Mouse (Mus musculus) adrenal gland, postnatal 10 days (tissue): ENCODE measurements around the gene Ppp6r2. TPM values are rescaled to one million over a fixed set of nuclear protein-coding genes. Genes with fewer than 3 reads are reported as not detected.

Experiments
- DNase-seq: peaks from one replicate; pipeline ENCODE4 v3.0.0; 2021; ENCODE audit warnings: mixed read lengths
- total RNA-seq, 2 experiments: library from RNA; stranded (reverse); gene quantifications; 2 replicates each; pipeline ENCODE4 v1.2.3; 2021

Gene Ppp6r2
- total RNA-seq, 2 experiments from 2014 or later: 41.8 to 52.0 TPM

DNA sequence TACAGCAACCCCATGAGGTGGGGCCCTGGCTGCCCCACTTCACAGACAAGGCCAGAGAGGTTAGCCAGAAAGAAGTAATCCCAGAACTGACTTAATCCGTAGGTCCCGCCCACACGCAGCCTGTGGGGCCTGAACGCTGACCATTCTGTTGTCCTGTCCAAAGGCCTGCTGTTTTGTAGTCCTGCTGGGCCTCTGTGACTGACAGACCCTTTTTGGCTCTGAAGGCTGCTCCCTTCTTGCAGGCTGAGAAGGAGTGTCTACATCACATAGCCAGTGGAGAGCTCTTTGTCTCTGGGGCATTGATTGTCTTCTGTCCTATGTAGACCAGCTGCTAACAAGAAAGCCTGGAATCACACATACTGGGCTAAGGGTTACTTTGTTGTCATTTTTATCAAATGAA is 44.0 kb downstream of the Ppp6r2 start:
- DNase-seq: no peak

DNA sequence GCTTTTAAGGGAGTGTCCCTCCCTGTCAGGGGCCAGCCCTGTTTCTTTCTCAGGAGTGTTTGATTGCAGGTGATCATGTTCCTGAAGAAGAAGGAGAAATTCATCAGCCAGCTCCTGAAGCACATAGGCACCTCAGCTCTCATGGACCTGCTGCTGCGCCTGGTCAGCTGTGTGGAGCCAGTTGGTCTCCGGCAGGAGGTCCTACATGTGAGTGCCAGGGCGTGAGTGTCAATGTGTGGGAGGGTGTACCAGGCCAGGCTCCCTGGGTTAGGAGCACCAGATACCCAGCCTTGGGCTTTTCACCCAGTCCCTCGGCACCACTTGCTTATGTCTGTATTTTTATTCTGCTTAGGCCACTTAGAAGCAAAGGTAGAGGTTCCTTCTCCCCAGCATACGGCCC is 47.6 kb downstream of the Ppp6r2 start:
- no peak for DNase-seq

- DNase-seq: no peak
Measured at GRCm38 (mm10) chr15:89264485-89264884, 53.1 kb downstream of the Ppp6r2 start.

DNA sequence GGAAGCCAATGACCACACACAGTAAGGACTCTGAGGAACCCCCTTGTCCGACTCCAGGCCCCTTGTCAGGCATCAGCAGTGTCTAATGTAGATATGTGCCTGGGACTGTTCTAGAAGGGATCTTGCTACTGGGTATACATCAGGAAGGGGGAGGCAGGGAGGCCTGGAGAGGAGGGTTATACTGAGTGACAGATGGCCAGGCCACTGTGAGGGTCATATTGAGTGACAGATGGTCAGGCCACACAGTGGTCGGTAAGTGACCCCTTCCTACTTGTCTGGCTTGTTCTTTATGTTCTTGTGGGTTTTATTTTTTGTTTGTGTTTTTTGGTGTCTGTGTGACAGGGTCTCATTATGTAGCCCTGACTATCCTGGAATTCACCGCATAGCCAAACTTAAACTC is 64.1 kb downstream of the Ppp6r2 start:
- DNase-seq: no peak

- DNase-seq: no peak
Measured at GRCm38 (mm10) chr15:89277366-89277765, 66.0 kb downstream of the Ppp6r2 start.

GRCm38 (mm10) chr15:89282546-89282945 is 71.2 kb downstream of the Ppp6r2 start:
- DNase-seq: no peak

DNA sequence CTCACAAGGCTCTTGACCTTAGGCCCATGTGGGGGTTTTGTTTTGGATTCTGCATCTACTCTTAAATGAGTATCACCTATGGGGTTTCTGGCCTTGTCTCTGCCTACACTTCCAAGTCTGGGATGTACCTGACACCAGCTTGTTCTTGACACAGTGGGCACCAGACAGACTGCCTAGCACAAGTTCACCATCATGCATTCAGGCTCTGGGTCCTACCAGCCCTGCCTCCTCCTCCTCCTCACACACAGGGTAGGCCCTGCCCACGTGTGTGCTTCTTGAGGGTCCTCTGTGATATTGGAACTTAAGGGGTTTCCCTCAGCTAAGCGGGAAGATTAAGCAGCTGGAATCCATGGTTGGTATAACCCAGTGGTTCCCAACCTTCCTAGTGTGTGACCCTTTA is 72.7 kb downstream of the Ppp6r2 start:
- no peak for DNase-seq

GRCm38 (mm10) chr15:89285004-89285403 is 73.7 kb downstream of the Ppp6r2 start:
- DNase-seq: no peak

GRCm38 (mm10) chr15:89285478-89285877 is 74.1 kb downstream of the Ppp6r2 start:
- no peak for DNase-seq

- no peak for DNase-seq
Measured at GRCm38 (mm10) chr15:89286114-89286513, 74.8 kb downstream of the Ppp6r2 start.

DNA sequence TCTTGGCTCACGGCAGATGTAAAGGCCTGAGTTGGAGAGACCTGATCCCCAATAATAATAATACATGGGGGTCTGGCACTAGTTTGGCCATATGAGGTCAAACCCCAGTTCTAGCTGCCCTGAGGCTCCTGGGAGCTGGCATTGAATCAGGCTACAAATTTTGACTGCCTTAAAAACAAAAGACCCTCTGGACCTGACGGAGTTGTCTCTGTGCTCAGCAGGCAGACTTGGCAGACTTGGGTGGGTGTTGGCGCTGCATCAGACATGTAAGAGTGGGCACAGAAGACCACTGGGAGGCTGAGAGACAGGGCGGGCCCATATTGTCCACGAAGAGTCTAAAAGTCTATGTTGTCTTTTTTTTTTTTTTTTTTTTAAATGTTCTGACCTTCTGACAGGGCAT is 75.2 kb downstream of the Ppp6r2 start:
- DNase-seq: no peak

- no peak for DNase-seq
Measured at GRCm38 (mm10) chr15:89288227-89288767, 76.9 kb downstream of the Ppp6r2 start.

DNA sequence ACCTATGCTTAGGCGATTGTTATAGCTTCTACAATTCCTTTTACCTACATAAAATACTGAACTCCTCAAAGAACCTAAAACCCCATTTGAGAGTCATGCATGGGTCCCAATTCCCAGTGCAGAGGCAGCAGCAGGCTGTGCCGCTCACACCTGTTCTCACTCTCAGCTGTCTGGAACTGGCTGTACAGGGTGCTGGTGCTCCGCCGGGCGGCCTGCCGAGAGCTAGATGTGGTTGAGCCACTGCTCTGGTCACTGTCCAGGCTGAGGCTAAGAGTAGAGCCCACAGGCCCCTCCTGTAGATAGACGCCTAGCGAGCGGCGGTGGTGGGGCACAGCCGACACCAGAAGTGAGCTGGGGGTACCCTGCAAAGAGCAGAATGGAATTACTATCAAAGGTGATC is 78.1 kb downstream of the Ppp6r2 start:
- DNase-seq: no peak

DNA sequence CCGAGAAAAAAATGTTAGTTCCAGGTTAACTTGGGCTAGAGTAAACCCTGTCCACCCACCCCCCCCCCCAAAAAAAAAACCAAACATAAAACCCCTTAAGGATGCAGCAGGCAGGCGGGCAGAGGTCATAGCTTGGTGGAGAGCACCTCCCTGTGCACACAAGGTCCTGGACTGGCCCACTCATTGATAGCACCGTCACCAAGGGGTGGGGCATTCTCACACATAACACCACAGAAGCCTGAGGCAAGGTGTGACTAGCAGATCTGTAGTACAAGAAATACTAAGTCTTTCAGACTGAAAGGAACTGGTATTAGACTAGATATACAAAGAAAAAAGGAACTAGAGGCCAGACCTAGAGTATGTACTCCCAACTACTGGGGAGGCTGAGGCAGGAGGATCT is 80.2 kb downstream of the Ppp6r2 start:
- DNase-seq: no peak

GRCm38 (mm10) chr15:89292795-89293194 is 81.4 kb downstream of the Ppp6r2 start:
- no peak for DNase-seq

GRCm38 (mm10) chr15:89293778-89294177 is 82.4 kb downstream of the Ppp6r2 start:
- no peak for DNase-seq

DNA sequence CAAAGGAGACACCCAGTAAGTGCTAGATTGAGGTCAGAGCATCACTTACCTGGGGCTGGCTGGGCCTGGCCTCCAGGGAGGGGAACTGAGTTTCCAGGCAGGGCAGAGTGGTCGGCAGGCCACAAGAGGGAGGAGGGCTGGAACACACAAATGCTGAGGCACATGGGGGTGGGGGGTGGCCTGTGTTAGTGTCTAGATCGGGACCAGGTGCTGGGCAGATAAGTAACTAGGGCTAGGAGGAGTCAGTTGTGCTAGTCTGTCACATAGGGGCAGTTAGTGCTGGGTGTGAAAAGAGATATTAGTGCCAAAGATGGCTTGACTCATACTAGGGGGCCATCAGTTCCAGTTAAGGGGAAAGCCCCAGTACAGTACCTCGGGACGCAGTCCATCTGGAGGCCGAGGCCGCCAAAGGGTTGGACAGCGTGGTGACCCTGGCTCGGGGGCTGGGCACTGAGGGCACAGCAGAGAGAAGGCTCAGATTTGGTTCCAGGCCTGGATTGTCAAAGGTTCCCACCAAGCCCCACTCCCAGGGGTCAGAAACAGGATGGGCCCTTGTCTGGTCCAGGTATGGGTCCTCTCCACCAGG is 84.3 kb downstream of the Ppp6r2 start:
- DNase-seq: no peak

DNA sequence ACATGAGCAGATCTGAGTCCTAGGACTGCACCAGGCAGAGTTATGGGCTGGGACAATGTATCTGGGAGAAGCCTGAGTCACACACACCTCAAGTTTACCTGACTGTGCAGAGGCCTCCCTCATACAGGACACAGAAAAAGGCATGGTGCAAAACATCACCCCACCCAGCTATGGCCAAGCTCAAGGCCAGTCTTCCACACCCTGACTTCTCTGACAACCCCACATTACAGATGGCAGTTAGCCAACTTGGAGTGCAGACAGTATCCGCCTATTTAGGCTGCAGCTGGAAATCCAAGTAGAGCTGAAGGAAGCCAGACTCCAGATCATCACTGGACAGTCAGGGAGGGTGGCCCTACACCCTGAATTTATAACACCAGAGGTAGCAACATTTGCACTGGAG is 85.1 kb downstream of the Ppp6r2 start:
- peak; percentile 32 for DNase-seq

DNA sequence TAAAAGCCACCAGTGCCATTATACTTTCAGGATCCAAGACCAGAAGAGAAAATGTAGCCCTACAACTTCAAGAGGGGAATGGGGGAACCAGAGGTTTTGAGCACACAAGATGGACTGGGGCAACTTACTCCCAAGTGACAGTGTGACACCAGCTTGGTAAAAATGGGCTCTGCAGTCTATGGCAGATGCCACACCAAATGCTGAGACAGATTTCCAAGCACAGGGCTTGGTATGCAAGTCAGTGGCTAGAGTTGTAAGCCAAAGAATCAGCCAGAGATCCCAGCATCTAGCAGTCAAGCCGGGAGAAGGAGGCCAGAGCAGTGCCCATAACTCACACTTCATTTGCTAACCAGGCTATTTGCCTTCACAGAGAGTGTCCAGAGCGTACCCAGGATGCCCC is 86.3 kb downstream of the Ppp6r2 start:
- DNase-seq: no peak

DNA sequence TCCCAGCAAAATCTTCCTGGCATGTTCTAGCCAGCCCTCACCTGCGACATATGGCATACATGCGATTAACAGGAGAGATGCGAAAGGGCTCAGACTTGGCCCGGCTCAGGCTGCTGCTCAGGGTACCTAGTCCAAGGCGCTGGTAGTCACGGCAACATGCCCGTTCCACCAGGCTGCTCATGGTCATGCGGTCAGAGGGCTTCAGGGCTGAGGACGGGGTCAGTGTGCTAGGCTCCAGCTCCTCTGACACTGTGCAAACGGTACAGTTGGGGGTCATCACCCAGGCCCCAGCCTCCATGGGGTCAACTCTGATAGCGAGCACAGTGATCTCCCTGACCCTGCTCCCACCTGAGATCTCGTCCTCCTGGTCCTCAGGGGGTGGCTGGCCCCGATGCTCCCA is 88.8 kb downstream of the Ppp6r2 start:
- DNase-seq: no peak

DNA sequence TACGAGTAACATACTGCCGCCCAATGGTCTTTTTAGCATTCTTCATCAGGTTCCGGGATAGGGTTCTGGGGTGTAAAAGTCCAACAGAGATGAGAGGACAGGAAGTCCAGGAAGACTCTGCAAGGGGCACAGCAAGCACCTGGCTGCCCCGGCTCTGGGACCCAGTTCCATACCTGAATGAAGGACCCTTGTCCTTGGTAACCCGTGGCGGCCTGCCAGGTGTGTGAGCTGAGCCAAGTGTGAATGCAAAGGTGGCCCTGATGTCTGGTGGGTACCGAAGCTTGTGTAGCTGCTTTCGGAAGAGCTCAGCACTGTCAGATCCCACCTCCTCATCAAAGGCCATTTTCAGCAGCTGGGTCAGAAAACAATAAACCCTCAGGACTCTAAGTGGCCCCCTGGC is 89.2 kb downstream of the Ppp6r2 start:
- no peak for DNase-seq

DNA sequence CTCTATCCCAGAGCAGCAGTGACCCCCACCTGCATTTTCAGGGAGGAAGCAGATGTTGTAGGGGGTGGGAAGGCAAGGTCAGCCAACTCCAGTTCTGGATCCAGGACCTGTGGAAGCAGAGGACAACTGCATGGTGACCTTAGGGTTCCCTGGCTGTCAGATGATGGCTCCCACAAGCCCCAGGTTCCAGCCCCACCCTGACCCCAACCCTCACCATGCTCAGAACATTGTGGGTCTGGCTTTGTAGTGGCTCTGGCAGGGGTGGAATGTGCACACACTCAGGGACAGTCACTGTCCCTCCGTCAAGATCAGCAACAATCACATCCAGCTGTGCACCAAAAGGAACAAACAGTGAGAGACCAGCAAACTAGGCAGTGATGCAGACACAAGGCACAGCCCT is 94.6 kb downstream of the Ppp6r2 start:
- DNase-seq: no peak

DNA sequence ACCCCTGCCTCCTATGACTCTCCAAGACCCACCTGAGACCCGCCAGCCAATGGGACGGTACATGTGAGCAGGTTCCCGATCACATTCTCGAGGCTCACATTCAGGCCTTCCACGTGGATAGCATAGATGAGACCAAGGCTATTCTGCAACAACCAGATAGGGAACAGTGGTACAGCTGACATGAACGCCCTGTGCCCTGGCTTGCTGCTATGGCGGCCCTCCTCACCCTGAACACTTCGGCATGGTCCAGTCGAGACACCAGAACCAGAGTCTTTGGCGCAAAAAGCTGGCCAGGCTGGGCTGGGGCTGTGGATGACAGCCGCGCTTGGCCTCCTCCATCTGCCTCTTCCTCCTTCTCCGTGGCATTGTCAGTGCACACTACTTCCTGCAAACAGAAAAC is 96.1 kb downstream of the Ppp6r2 start:
- no peak for DNase-seq

GRCm38 (mm10) chr15:89308406-89309139 is 97.2 kb downstream of the Ppp6r2 start:
- DNase-seq: no peak
